Mouse (Mus musculus): Measurements from ENCODE around the gene Tec. TPM values are rescaled to one million over a fixed set of nuclear protein-coding genes. Genes with fewer than 3 reads are reported as not detected.

The Tec gene
- total and polyA plus RNA-seq, 3 experiments = 7.9 to 25.9 (median 20.1) TPM

DNA sequence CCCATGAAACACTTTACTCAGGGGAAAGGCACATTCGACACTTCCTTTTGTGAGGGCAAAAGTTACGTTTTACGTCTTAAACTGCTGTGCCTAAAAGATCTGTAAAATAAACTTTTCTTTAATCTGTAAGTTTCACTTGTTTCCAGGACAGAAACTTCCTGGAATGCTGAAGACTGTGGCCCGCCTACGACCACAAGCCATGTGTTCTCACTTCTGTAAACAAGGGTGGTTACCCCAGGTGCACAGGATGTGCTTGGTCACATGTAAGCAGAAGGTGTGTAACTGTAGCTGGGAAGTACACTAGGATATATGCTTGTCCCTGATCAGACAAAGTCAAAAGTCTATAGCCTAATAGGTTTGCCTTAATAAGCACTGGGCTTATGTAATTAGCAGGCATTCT lies 107.0 kb downstream of the Tec start:
- Histone ChIP-seq H3K4me1 (ENCODE audit: control insufficient read depth in 1 of 2, insufficient read depth in 2 of 2) (peaks cover 10 to 40% of the 10 kb centered on the region in 2 experiments), H3K9ac (ENCODE audit: insufficient read depth, low read depth) (no peak overlapping the region), H3K79me2 (replicated peaks; ENCODE audit: control insufficient read depth, extremely low read depth, insufficient read depth, poor library complexity, severe bottlenecking) (no peaks in the 10 kb centered on the region), H3K27ac (ENCODE audit: insufficient read depth, low read depth) (no peak overlapping the region), H3K4me3 (replicated peaks in 1 of 3; ENCODE audit: low read depth in 2 of 3, low read length in 2 of 3, poor library complexity in 1 of 3) (no peak overlapping the region), H3K9me3 (replicated peaks; ENCODE audit: low read length) (no peaks in the 10 kb centered on the region), H3K4me2 (ENCODE audit: insufficient read depth, low read depth, poor library complexity, severe bottlenecking) (no peak overlapping the region), H3K27me3 (replicated peaks) (no peaks in the 10 kb centered on the region), H3K36me3 (replicated peaks in 1 of 2; ENCODE audit: control insufficient read depth in 1 of 2, insufficient read depth in 1 of 2, low read length in 1 of 2) (peaks cover 16 to 82% of the 10 kb centered on the region in 2 experiments)
- in situ Hi-C loops (cut with MboI; ENCODE audit: low pct_ligation_motif_present, low pct_unique_long_range_greater_than_20kb, low sequenced_read_pairs) = no loop called here
- peak; percentile 35 for DNase-seq (ENCODE audit: extremely low read depth)
- dilution Hi-C loops (cut with MboI; ENCODE audit: extremely low pct_ligation_motif_present, extremely low pct_unique_long_range_greater_than_20kb, low sequenced_read_pairs) = no loop called here
- TF ChIP-seq EP300 (IDR thresholded peaks at IDR 0.05; ENCODE audit: low read length) (peak; percentile 56; the same call in 1 of the 2 replicates), ETS1 (conservative IDR thresholded peaks at IDR 0.05; ENCODE audit: low read depth, low read length) (0 out of 2 replicates have a peak, but pooled peaks have one; percentile 10), NRF1 (IDR thresholded peaks at IDR 0.05; ENCODE audit: low read depth, low read length) (no peak)

DNA sequence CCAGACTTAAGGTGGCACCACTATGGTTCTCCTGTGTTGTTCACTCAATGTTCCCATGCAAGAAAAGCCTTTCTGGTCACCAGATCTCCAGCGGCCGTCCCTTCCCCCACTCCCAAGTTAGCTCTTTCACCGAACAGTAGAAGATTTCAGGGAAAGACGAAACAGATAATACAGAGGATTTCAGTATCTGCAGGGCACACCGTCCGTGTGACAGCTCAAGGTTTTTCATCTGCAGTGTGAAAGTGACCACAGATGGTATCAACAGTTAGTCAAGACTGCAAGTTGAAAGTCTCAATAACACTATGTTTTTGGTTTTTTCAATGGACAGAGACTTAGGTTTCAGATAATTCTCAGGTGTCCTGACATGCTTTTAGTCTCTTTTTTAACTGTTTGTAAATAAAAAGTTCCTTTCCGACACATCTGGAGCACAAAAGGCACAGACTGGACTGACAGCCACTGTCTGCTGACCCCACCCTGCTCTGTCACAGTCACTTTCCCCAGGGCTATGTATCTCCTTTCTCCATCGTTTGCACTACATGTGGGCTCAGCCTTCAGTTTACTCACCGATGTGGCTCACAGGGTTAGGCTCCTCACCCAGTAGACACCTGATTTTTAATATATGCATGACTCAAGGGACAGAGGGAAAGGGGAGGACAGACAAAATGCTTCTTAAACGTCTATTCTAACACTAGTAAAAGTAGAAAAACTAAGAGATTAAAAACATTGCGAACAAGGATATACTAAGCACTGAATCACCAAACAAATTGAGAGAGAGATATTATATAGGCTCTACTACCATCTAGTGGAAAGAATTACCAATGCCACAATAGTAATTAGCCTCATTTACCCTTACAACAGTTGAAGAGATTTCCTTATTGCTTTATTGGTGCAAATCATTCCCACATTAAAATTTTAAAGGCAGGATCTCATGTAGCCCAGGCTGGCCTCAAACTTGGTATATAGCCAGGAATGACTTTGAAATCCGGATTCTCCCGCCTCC lies 109.1 kb downstream of the Tec start:
- no peak for TF ChIP-seq TCF12 (IDR thresholded peaks at IDR 0.05; ENCODE audit: low read depth, low read length)
- TF ChIP-seq ZC3H11A (IDR thresholded peaks at IDR 0.05; ENCODE audit: low read depth, low read length) = no peak
- peak; percentile 31; the same call in 1 of the 2 replicates for TF ChIP-seq SMC3 (IDR thresholded peaks at IDR 0.05; ENCODE audit: low read depth, low read length)
- peak in 1 of 2 experiments; percentile 55; a peak in 2 of 4 replicates for TF ChIP-seq CTCF (conservative IDR thresholded peaks at IDR 0.05 in 1 of 2, IDR thresholded peaks at IDR 0.05 in 1 of 2; ENCODE audit: low read depth in 2 of 2, low read length in 2 of 2)
- TF ChIP-seq USF2 (conservative IDR thresholded peaks at IDR 0.05; ENCODE audit: low read depth, low read length) = no peak
- TF ChIP-seq RAD21 (IDR thresholded peaks at IDR 0.05; ENCODE audit: low read depth, low read length) = peak; percentile 68
- TF ChIP-seq JUN (IDR thresholded peaks at IDR 0.05; ENCODE audit: insufficient read depth, low read depth, low read length) = no peak
- no peak overlapping the region for H3K27ac ChIP-seq (ENCODE audit: insufficient read depth, low read depth)
- H3K4me2 ChIP-seq (ENCODE audit: insufficient read depth, low read depth, poor library complexity, severe bottlenecking) = no peak overlapping the region
- dilution Hi-C loops (cut with MboI; ENCODE audit: extremely low pct_ligation_motif_present, extremely low pct_unique_long_range_greater_than_20kb, low sequenced_read_pairs) (no loop called here), in situ Hi-C loops (cut with MboI; ENCODE audit: low pct_ligation_motif_present, low pct_unique_long_range_greater_than_20kb, low sequenced_read_pairs) (no loop called here)
- no peaks in the 10 kb centered on the region for H3K9me3 ChIP-seq (replicated peaks; ENCODE audit: low read length)
- no peaks in the 10 kb centered on the region for H3K79me2 ChIP-seq (replicated peaks; ENCODE audit: control insufficient read depth, extremely low read depth, insufficient read depth, poor library complexity, severe bottlenecking)
- H3K4me1 ChIP-seq (ENCODE audit: control insufficient read depth in 1 of 2, insufficient read depth in 2 of 2) = peaks cover 9 to 39% of the 10 kb centered on the region in 2 experiments
- H3K4me3 ChIP-seq (replicated peaks in 1 of 3; ENCODE audit: low read depth in 2 of 3, low read length in 2 of 3, poor library complexity in 1 of 3) = no peak overlapping the region
- DNase-seq (ENCODE audit: extremely low read depth) = no peak
- H3K9ac ChIP-seq (ENCODE audit: insufficient read depth, low read depth) = no peak overlapping the region
- H3K36me3 ChIP-seq (replicated peaks in 1 of 2; ENCODE audit: control insufficient read depth in 1 of 2, insufficient read depth in 1 of 2, low read length in 1 of 2) = peaks cover 13 to 85% of the 10 kb centered on the region in 2 experiments
- no peaks in the 10 kb centered on the region for H3K27me3 ChIP-seq (replicated peaks)

All from CH12.LX (cell line).